ENCODE assay signal across 8 mouse cellular contexts in the genomic region with DNA sequence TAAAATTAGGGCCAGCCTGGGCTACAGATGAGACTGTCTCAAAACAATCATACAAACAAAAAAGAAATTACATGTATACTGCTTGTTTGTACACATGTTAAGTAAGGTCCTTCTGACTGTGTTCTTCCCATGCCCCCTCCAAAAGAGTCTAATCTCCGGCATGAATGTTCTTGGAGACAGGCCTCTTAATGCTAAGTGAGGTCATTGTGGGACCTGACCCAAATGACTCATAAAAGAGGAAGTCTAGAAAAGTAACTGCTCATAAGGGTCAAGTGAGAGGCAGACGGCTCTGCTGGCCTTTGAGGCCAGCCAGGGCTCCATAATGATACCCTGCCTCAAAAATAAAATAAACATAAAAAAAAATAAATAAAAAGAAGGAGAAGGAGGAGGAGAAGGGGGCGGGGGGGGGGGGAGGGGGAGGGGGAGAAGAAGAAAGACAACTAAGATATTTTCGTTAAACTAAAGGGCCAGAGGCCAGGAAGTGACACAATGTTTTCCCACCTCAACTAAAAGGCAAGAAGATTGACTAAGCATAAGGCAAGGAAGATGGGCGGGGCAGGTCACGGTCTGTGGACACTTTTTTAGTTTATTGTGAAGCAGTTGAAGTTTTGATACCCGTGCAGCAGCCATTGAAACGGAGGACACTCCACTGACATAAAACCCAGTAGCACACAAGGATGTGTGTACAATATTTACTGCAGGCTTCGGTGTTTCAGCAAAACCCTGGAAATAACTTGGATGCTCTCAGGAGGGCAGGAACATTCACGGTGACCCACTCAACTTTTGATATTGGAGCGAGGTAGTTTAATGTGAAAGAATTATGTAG.
A peak's percentile ranks its signal among the peaks of the same experiment; 100 is the strongest.
DNase-seq lines count a peak whose midpoint lies in the region.
"Had no signal": no experiment of that assay in that cellular context is flagged by ENCODE, and none has a peak within 500 bp of the region (broad histone marks: within the 10 kb centered on the region; RNA-seq: fewer than 3 reads in every experiment).

No protein-coding gene starts in this region.

- H3K36me3 ChIP-seq in splenic B cell, adult 2 months (ENCODE audit: control insufficient read depth, insufficient read depth, low read length, poor library complexity, severe bottlenecking) = no peaks in the 10 kb centered on the region
- H3K36me3 ChIP-seq: embryonic facial prominence, embryonic 12.5 days had no signal

- DNase-seq in 3134 (ENCODE audit: extremely low read depth, insufficient read length, low spot score) (peak; percentile 65), 3T3-L1 (ENCODE audit: low read depth, low spot score) (peak; percentile 93), liver (peak; percentile 57)
- DNase-seq in heart, adult 11 months = peak; percentile 96
- peak; percentile 56 for DNase-seq in splenic B cell, adult 2 months (ENCODE audit: low read depth, low spot score)
- no peak for DNase-seq in right cerebral cortex, postnatal 4 days
- DNase-seq in frontal cortex, postnatal 25 days (ENCODE audit: low spot score in 2 of 2) = no peak

- H3K27me3 ChIP-seq in splenic B cell, adult 2 months (ENCODE audit: control insufficient read depth, insufficient read depth, low read length, poor library complexity, severe bottlenecking) = no peaks in the 10 kb centered on the region
- H3K27me3 ChIP-seq: embryonic facial prominence, embryonic 12.5 days had no signal

Comparison
In these comparisons a context has a peak if more than half of its experiments do, and no peak if none do; other contexts are left out.
1. DNase-seq: peak in 3134 (single experiment), 3T3-L1 (single experiment), heart, adult 11 months (single experiment), liver (single experiment) and splenic B cell, adult 2 months (single experiment); none in right cerebral cortex, postnatal 4 days (single experiment) and frontal cortex, postnatal 25 days (0 of 2).